Mouse (Mus musculus) stomach, postnatal 0 days (tissue): Measurements from ENCODE around the gene Defa31. TPM values are rescaled to one million over a fixed set of nuclear protein-coding genes. Genes with fewer than 3 reads are reported as not detected.
"Not testable (repeated sequence)": the region's sequence is repeated elsewhere in the genome, so short reads cannot be mapped to it uniquely, and the experiment has no call there.

Experiments
- ATAC-seq: fragments of 200-750 bp; cut with Nextera tagmentation; 2 replicates; pipeline ENCODE4 v1.8.0; 2017; ENCODE audit not compliant: low FRiP score, low TSS enrichment
- DNase-seq: peaks from one replicate; pipeline ENCODE4 v3.0.0-alpha.2; 2016; ENCODE audit warnings: low spot score
- H3K27ac ChIP-seq: fragments of 300-500 bp; sonication (generic); replicated peaks from 2 replicates; pipeline ENCODE4 v1.5.1; 2014; ENCODE audit warnings: mild to moderate bottlenecking, control low read depth
- H3K27me3 ChIP-seq: fragments of 300-500 bp; sonication (generic); 2 replicates; pipeline ENCODE4 v1.6.1; 2014; ENCODE audit warnings: low read length; ENCODE audit not compliant: control insufficient read depth, insufficient read depth
- H3K36me3 ChIP-seq: fragments of 300-500 bp; sonication (generic); 2 replicates; pipeline ENCODE4 v1.6.1; 2014; ENCODE audit warnings: low read length, mixed read lengths; ENCODE audit not compliant: control insufficient read depth, insufficient read depth
- H3K4me1 ChIP-seq: fragments of 300-500 bp; sonication (generic); replicated peaks from 2 replicates; pipeline ENCODE4 v1.6.1; 2014; ENCODE audit warnings: antibody characterized with exemption; ENCODE audit not compliant: control insufficient read depth, insufficient read depth
- H3K4me2 ChIP-seq: fragments of 300-500 bp; sonication (generic); replicated peaks from 2 replicates; pipeline ENCODE4 v1.6.1; 2014; ENCODE audit warnings: low read depth, mild to moderate bottlenecking, control low read depth, moderate library complexity
- H3K4me3 ChIP-seq: fragments of 300-500 bp; sonication (generic); 2 replicates; pipeline ENCODE4 v1.5.1; 2014; ENCODE audit warnings: low read depth, low read length, control low read depth
- H3K9ac ChIP-seq: fragments of 300-500 bp; sonication (generic); 2 replicates; pipeline ENCODE4 v1.6.1; 2014; ENCODE audit warnings: mild to moderate bottlenecking, low read length, control low read depth, mixed read lengths
- H3K9me3 ChIP-seq: fragments of 300-500 bp; sonication (generic); 2 replicates; pipeline ENCODE4 v1.6.1; 2016; ENCODE audit warnings: low read length; ENCODE audit not compliant: control insufficient read depth
- WGBS: fragments of 180-500 bp; shearing (Covaris S2); extraction: QIAGEN DNeasy Blood & Tissue Kit; methylation state at CpG from one replicate; pipeline ENCODE4 v1.1.7; 2014; 5-methylcytosine and 5-hydroxymethylcytosine counted together
- polyA plus RNA-seq: library from polyadenylated mRNA; unstranded; fragments of >200 nt; fragmentation: Nextera tagmentation; extraction: Ambion mirVana; gene quantifications from 2 replicates; pipeline ENCODE4 v1.2.1, GENCODE M21; 2015

Defa31 gene
- polyA plus RNA-seq: not detected in 2 replicates

DNA sequence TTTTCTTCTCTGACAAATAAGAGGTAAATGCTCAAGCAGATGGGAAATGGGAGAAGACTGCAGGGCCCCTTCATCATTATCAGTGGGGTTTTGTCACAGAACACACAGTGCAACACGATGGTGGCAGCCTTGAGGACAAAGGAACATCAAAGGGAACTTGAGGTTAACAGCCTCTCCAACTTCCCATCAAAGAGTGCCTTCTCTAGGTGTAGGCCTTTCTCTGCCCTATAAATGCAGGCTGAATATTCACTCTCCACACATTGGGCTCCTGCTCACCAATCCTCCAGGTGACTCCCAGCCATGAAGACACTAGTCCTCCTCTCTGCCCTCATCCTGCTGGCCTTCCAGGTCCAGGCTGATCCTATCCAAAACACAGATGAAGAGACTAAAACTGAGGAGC lies at the start of gene Defa31:
Gene Defa31 (plus strand): TSS at position 301 of the 400 bp plus-strand sequence.
- no CpG with 5 or more reads among the region's 1 CpGs for WGBS

DNA sequence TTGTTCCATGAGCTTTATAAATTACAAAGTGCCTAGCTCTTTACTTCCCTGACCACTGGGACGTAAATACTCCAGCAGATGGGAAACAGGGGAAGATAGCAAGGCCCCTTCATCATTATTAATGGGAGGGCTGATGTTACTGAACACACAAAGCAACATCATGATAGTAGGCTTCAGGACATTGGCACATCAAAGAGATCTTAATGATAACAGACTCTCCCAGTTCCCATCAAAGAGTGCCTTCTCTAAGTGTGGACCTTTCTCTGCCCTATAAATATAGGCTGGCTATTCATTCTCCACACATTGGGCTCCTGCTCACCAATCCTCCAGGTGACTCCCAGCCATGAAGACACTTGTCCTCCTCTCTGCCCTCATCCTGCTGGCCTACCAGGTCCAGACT lies 29.4 kb upstream of the Defa31 start, which contains the start of gene Defa22:
Gene Defa22 (plus strand): TSS at position 301 of the 400 bp plus-strand sequence.
- not testable (repeated sequence) for H3K4me3 ChIP-seq, H3K9me3 ChIP-seq, H3K36me3 ChIP-seq, H3K27me3 ChIP-seq, DNase-seq, H3K9ac ChIP-seq, H3K4me2 ChIP-seq, ATAC-seq, H3K27ac ChIP-seq, H3K4me1 ChIP-seq
- WGBS: no CpG with 5 or more reads among the region's 1 CpGs

More for the DNA sequence above, at the start of gene Defa31:
- H3K4me3 ChIP-seq, H3K27ac ChIP-seq, H3K4me2 ChIP-seq, H3K4me1 ChIP-seq, ATAC-seq, H3K27me3 ChIP-seq, H3K36me3 ChIP-seq, DNase-seq, H3K9ac ChIP-seq, H3K9me3 ChIP-seq: not testable (repeated sequence)

DNA sequence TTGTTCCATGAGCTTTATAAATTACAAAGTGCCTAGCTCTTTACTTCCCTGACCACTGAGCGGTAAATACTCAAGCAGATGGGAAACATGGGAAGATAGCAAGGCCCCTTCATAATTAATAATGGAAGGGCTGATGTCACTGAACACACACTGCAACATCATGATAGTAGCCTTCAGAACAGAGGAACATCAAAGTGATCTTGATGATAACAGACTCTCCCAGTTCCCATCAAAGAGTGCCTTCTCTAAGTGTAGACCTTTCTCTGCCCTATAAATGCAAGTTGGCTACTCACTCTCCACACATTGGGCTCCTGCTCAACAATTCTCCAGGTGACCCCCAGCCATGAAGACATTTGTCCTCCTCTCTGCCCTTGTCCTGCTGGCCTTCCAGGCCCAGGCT lies 9.8 kb downstream of the Defa31 start, which contains the start of gene Gm15293:
Gene Gm15293 (plus strand): TSS at position 301 of the 400 bp plus-strand sequence.
- H3K4me1 ChIP-seq, ATAC-seq, H3K36me3 ChIP-seq, H3K9me3 ChIP-seq, H3K4me3 ChIP-seq, DNase-seq, H3K9ac ChIP-seq, H3K27me3 ChIP-seq, H3K4me2 ChIP-seq, H3K27ac ChIP-seq: not testable (repeated sequence)
- no CpG with 5 or more reads among the region's 1 CpGs for WGBS

Other genes starting within 250 kb of the Defa31 start
- not detected in 2 replicates for gene AY761185, start 246.9 kb upstream of the Defa31 start, polyA plus RNA-seq
- gene Defa21, start 166.1 kb upstream of the Defa31 start, polyA plus RNA-seq: not detected in 2 replicates
- gene Defa23, start 136.6 kb upstream of the Defa31 start, polyA plus RNA-seq: not detected in 2 replicates
- not detected in 2 replicates for gene Defa35, start 126.6 kb upstream of the Defa31 start, polyA plus RNA-seq
- gene Defa25, start 107.2 kb upstream of the Defa31 start, polyA plus RNA-seq: not detected in 2 replicates
- gene Gm14851, start 95.6 kb upstream of the Defa31 start, polyA plus RNA-seq: not detected in 2 replicates
- gene Defa30, start 57.0 kb upstream of the Defa31 start, polyA plus RNA-seq: not detected in 2 replicates
- gene Defa22, start 29.3 kb upstream of the Defa31 start, polyA plus RNA-seq: not detected in 2 replicates
- gene Gm15293, start 9.9 kb downstream of the Defa31 start, polyA plus RNA-seq: not detected in 2 replicates
- gene Gm15292, start 58.1 kb downstream of the Defa31 start, polyA plus RNA-seq: not detected in 2 replicates
- gene Defa27, start 123.9 kb downstream of the Defa31 start, polyA plus RNA-seq: not detected in 2 replicates
- not detected in 2 replicates for gene Defa29, start 135.4 kb downstream of the Defa31 start, polyA plus RNA-seq
- not detected in 2 replicates for gene Defa2, start 186.9 kb downstream of the Defa31 start, polyA plus RNA-seq
- not detected in 2 replicates for gene Defa33, start 200.2 kb downstream of the Defa31 start, polyA plus RNA-seq
- not detected in 2 replicates for gene Defa36, start 235.8 kb downstream of the Defa31 start, polyA plus RNA-seq